Mouse (Mus musculus) embryonic facial prominence, embryonic 15.5 days (tissue): ENCODE data around the gene Zfp14. TPM values are rescaled to one million over a fixed set of nuclear protein-coding genes. Genes with fewer than 3 reads are reported as not detected.

ENCODE experiments used
- ATAC-seq: fragments of 200-750 bp; cut with Nextera tagmentation; 2 replicates; pipeline ENCODE4 v1.8.0; 2017; ENCODE audit warnings: low read depth, moderate TSS enrichment; ENCODE audit not compliant: insufficient number of reproducible peaks, low FRiP score, low TSS enrichment
- H3K27ac ChIP-seq: fragments of 300-500 bp; sonication (generic); replicated peaks from 2 replicates; pipeline ENCODE4 v1.5.1; 2015; ENCODE audit warnings: mild to moderate bottlenecking, inconsistent platforms
- H3K27me3 ChIP-seq: fragments of 300-500 bp; sonication (generic); 2 replicates; pipeline ENCODE4 v1.6.1; 2015; ENCODE audit warnings: inconsistent platforms
- H3K36me3 ChIP-seq: fragments of 300-500 bp; sonication (generic); 2 replicates; pipeline ENCODE4 v1.6.1; 2015; ENCODE audit warnings: mild to moderate bottlenecking, inconsistent platforms
- H3K4me1 ChIP-seq: fragments of 300-500 bp; sonication (generic); 2 replicates; pipeline ENCODE4 v1.6.1; 2015; ENCODE audit warnings: inconsistent platforms
- H3K4me2 ChIP-seq: fragments of 300-500 bp; sonication (generic); replicated peaks from 2 replicates; pipeline ENCODE4 v1.6.1; 2015; ENCODE audit warnings: mild to moderate bottlenecking, inconsistent platforms
- H3K4me3 ChIP-seq: fragments of 300-500 bp; sonication (generic); replicated peaks from 2 replicates; pipeline ENCODE4 v1.5.1; 2015; ENCODE audit warnings: mild to moderate bottlenecking, inconsistent platforms
- H3K9ac ChIP-seq: fragments of 300-500 bp; sonication (generic); 2 replicates; pipeline ENCODE4 v1.6.1; 2015; ENCODE audit warnings: inconsistent platforms
- H3K9me3 ChIP-seq: fragments of 300-500 bp; sonication (generic); replicated peaks from 2 replicates; pipeline ENCODE4 v1.6.1; 2016; ENCODE audit warnings: inconsistent platforms
- WGBS: fragments of 180-500 bp; shearing (Covaris S2); methylation state at CpG from one replicate; pipeline ENCODE4 v1.1.7; 2015; 5-methylcytosine and 5-hydroxymethylcytosine counted together
- polyA plus RNA-seq: library from polyadenylated mRNA; unstranded; fragments of >200 nt; fragmentation: Nextera tagmentation; extraction: Ambion mirVana; gene quantifications from 2 replicates; pipeline ENCODE4 v1.2.1, GENCODE M21; 2015

Gene Zfp14
- polyA plus RNA-seq, 1 experiment from 2014 or later: 5.3 TPM

GRCm38 (mm10) chr7:30025358-30025757 lies 25.8 kb downstream of the Zfp14 start:
- Histone ChIP-seq H3K9me3 (no peaks in the 10 kb centered on the region), H3K4me1 (no peaks in the 10 kb centered on the region), H3K4me2 (no peak overlapping the region), H3K4me3 (no peak overlapping the region), H3K36me3 (peaks cover 54% of the 10 kb centered on the region), H3K9ac (no peak overlapping the region), H3K27ac (no peak overlapping the region), H3K27me3 (no peaks in the 10 kb centered on the region)
- WGBS: 74% methylated on average over 5 of the region's 5 CpGs
- no peak; the same call in 1 of the 2 replicates for ATAC-seq

- no peak overlapping the region for H3K4me2 ChIP-seq
- H3K4me3 ChIP-seq: no peak overlapping the region
- H3K27me3 ChIP-seq: no peaks in the 10 kb centered on the region
- no peak overlapping the region for H3K9ac ChIP-seq
- WGBS: 86% methylated on average over 8 of the region's 8 CpGs
- no peak overlapping the region for H3K27ac ChIP-seq
- no peaks in the 10 kb centered on the region for H3K4me1 ChIP-seq
- no peak for ATAC-seq
- peaks cover 65% of the 10 kb centered on the region for H3K36me3 ChIP-seq
- H3K9me3 ChIP-seq: no peaks in the 10 kb centered on the region
These were observed 27.4 kb downstream of the Zfp14 start for GRCm38 (mm10) chr7:30023800-30024199.

- Histone ChIP-seq H3K36me3 (peaks cover 70% of the 10 kb centered on the region), H3K4me2 (no peak overlapping the region), H3K4me3 (no peak overlapping the region), H3K4me1 (no peaks in the 10 kb centered on the region), H3K9ac (no peak overlapping the region), H3K27me3 (no peaks in the 10 kb centered on the region), H3K27ac (no peak overlapping the region), H3K9me3 (no peaks in the 10 kb centered on the region)
- 95% methylated on average over 9 of the region's 9 CpGs for WGBS
- ATAC-seq: no peak
These were observed 27.9 kb downstream of the Zfp14 start for GRCm38 (mm10) chr7:30023324-30023723.

GRCm38 (mm10) chr7:30019543-30019942 lies 31.6 kb downstream of the Zfp14 start:
- Histone ChIP-seq H3K9me3 (no peaks in the 10 kb centered on the region), H3K4me1 (no peaks in the 10 kb centered on the region), H3K4me3 (no peak overlapping the region), H3K4me2 (no peak overlapping the region), H3K9ac (no peak overlapping the region), H3K27ac (no peak overlapping the region), H3K36me3 (peaks cover 83% of the 10 kb centered on the region), H3K27me3 (no peaks in the 10 kb centered on the region)
- 95% methylated on average over 2 of the region's 2 CpGs for WGBS
- no peak for ATAC-seq

- WGBS: 93% methylated on average over 6 of the region's 6 CpGs
- no peak overlapping the region for H3K4me3 ChIP-seq
- ATAC-seq: no peak
- H3K4me1 ChIP-seq: no peaks in the 10 kb centered on the region
- no peak overlapping the region for H3K4me2 ChIP-seq
- no peak overlapping the region for H3K27ac ChIP-seq
- peaks cover 73% of the 10 kb centered on the region for H3K36me3 ChIP-seq
- no peaks in the 10 kb centered on the region for H3K27me3 ChIP-seq
- H3K9ac ChIP-seq: no peak overlapping the region
- no peaks in the 10 kb centered on the region for H3K9me3 ChIP-seq
These were observed 34.0 kb downstream of the Zfp14 start for GRCm38 (mm10) chr7:30017226-30017625.

- peaks cover 43% of the 10 kb centered on the region for H3K36me3 ChIP-seq
- no peak overlapping the region for H3K9ac ChIP-seq
- H3K9me3 ChIP-seq: no peaks in the 10 kb centered on the region
- no peaks in the 10 kb centered on the region for H3K27me3 ChIP-seq
- peaks cover 37% of the 10 kb centered on the region for H3K4me1 ChIP-seq
- no peak for ATAC-seq
- 68% methylated on average over 4 of the region's 4 CpGs for WGBS
- no peak overlapping the region for H3K27ac ChIP-seq
- no peak overlapping the region for H3K4me3 ChIP-seq
- no peak overlapping the region for H3K4me2 ChIP-seq
These were observed 38.2 kb downstream of the Zfp14 start for GRCm38 (mm10) chr7:30012956-30013363.

- ATAC-seq: no peak
- no peak overlapping the region for H3K4me3 ChIP-seq
- H3K27ac ChIP-seq: peak overlapping the region; percentile 86
- H3K36me3 ChIP-seq: peaks cover 22% of the 10 kb centered on the region
- no peaks in the 10 kb centered on the region for H3K9me3 ChIP-seq
- peaks cover 46% of the 10 kb centered on the region for H3K4me1 ChIP-seq
- H3K9ac ChIP-seq: no peak overlapping the region
- H3K27me3 ChIP-seq: no peaks in the 10 kb centered on the region
- H3K4me2 ChIP-seq: no peak overlapping the region
- WGBS: 54% methylated on average over 10 of the region's 10 CpGs
These were observed 40.5 kb downstream of the Zfp14 start for GRCm38 (mm10) chr7:30010551-30011195.

GRCm38 (mm10) chr7:30009321-30010085 lies 41.7 kb downstream of the Zfp14 start:
- 47% methylated on average over 21 of the region's 21 CpGs for WGBS
- no peak overlapping the region for H3K4me3 ChIP-seq
- H3K4me1 ChIP-seq: peaks cover 46% of the 10 kb centered on the region
- H3K36me3 ChIP-seq: peaks cover 20% of the 10 kb centered on the region
- no peak overlapping the region for H3K9ac ChIP-seq
- no peak overlapping the region for H3K4me2 ChIP-seq
- H3K9me3 ChIP-seq: no peaks in the 10 kb centered on the region
- no peaks in the 10 kb centered on the region for H3K27me3 ChIP-seq
- peak overlapping the region; percentile 86 for H3K27ac ChIP-seq
- ATAC-seq: peak; percentile 25; the same call in 1 of the 2 replicates

GRCm38 (mm10) chr7:30008020-30008690 lies 43.0 kb downstream of the Zfp14 start:
- peaks cover 9% of the 10 kb centered on the region for H3K36me3 ChIP-seq
- peaks cover 46% of the 10 kb centered on the region for H3K4me1 ChIP-seq
- no peaks in the 10 kb centered on the region for H3K9me3 ChIP-seq
- WGBS: 41% methylated on average over 6 of the region's 6 CpGs
- no peak overlapping the region for H3K4me3 ChIP-seq
- H3K4me2 ChIP-seq: no peak overlapping the region
- no peaks in the 10 kb centered on the region for H3K27me3 ChIP-seq
- no peak overlapping the region for H3K9ac ChIP-seq
- peak overlapping the region; percentile 86 for H3K27ac ChIP-seq
- ATAC-seq: peak; percentile 49; the same call in 1 of the 2 replicates

GRCm38 (mm10) chr7:30007601-30008000 lies 43.6 kb downstream of the Zfp14 start:
- Histone ChIP-seq H3K27ac (peak overlapping the region; percentile 86), H3K27me3 (no peaks in the 10 kb centered on the region), H3K36me3 (peaks cover 12% of the 10 kb centered on the region), H3K9ac (no peak overlapping the region), H3K4me2 (no peak overlapping the region), H3K9me3 (no peaks in the 10 kb centered on the region), H3K4me3 (no peak overlapping the region), H3K4me1 (peaks cover 46% of the 10 kb centered on the region)
- WGBS: 48% methylated on average over 1 of the region's 1 CpGs
- ATAC-seq: no peak

- Histone ChIP-seq H3K9ac (no peak overlapping the region), H3K9me3 (no peaks in the 10 kb centered on the region), H3K4me2 (no peak overlapping the region), H3K36me3 (peaks cover 53% of the 10 kb centered on the region), H3K4me1 (no peaks in the 10 kb centered on the region), H3K27me3 (no peaks in the 10 kb centered on the region), H3K27ac (no peak overlapping the region), H3K4me3 (no peak overlapping the region)
- WGBS: 85% methylated on average over 5 of the region's 5 CpGs
- ATAC-seq: no peak
These were observed 50.6 kb downstream of the Zfp14 start for GRCm38 (mm10) chr7:30000601-30001000.
